Mouse (Mus musculus) limb, embryonic 12.5 days (tissue): ENCODE data around the gene Aplnr. TPM values are rescaled to one million over a fixed set of nuclear protein-coding genes. Genes with fewer than 3 reads are reported as not detected.

Experiments used
- ATAC-seq: fragments of 200-750 bp; cut with Nextera tagmentation; 2 replicates; pipeline ENCODE4 v1.8.0; 2017; ENCODE audit warnings: low read depth, moderate TSS enrichment; ENCODE audit not compliant: insufficient number of reproducible peaks, insufficient read depth, low FRiP score, low TSS enrichment
- H3K27ac ChIP-seq: fragments of 300-500 bp; sonication (generic); 2 replicates; pipeline ENCODE4 v1.5.1; 2016; ENCODE audit warnings: mild to moderate bottlenecking, moderate library complexity
- H3K27me3 ChIP-seq: fragments of 300-500 bp; sonication (generic); 2 replicates; pipeline ENCODE4 v1.6.1; 2016; ENCODE audit warnings: mild to moderate bottlenecking, moderate library complexity
- H3K36me3 ChIP-seq: fragments of 300-500 bp; sonication (generic); 2 replicates; pipeline ENCODE4 v1.6.1; 2016; ENCODE audit warnings: mild to moderate bottlenecking, moderate library complexity
- H3K4me1 ChIP-seq: fragments of 300-500 bp; sonication (generic); replicated peaks from 2 replicates; pipeline ENCODE4 v1.6.1; 2016
- H3K4me2 ChIP-seq: fragments of 300-500 bp; sonication (generic); 2 replicates; pipeline ENCODE4 v1.6.1; 2016; ENCODE audit warnings: mild to moderate bottlenecking, moderate library complexity
- H3K4me3 ChIP-seq: fragments of 300-500 bp; sonication (generic); replicated peaks from 2 replicates; pipeline ENCODE4 v1.5.1; 2016; ENCODE audit warnings: mild to moderate bottlenecking
- H3K9ac ChIP-seq: fragments of 300-500 bp; sonication (generic); replicated peaks from 2 replicates; pipeline ENCODE4 v1.6.1; 2016; ENCODE audit warnings: mild to moderate bottlenecking, moderate library complexity
- H3K9me3 ChIP-seq: fragments of 300-500 bp; sonication (generic); 2 replicates; pipeline ENCODE4 v1.6.1; 2016; ENCODE audit warnings: mild to moderate bottlenecking, moderate library complexity
- WGBS: fragments of 180-500 bp; shearing (Covaris S2); methylation state at CpG from one replicate; pipeline ENCODE4 v1.1.7; 2016; 5-methylcytosine and 5-hydroxymethylcytosine counted together
- polyA plus RNA-seq: library from polyadenylated mRNA; unstranded; fragments of >200 nt; fragmentation: Nextera tagmentation; extraction: Ambion mirVana; gene quantifications from 2 replicates; pipeline ENCODE4 v1.2.1, GENCODE M21; 2016

Gene Aplnr
- polyA plus RNA-seq, 1 experiment from 2014 or later = 39.0 TPM

- H3K27ac ChIP-seq = 0 out of 2 replicates have a peak overlapping the region, but pooled peaks have one; percentile 23
- H3K9me3 ChIP-seq = no peaks in the 10 kb centered on the region
- no peaks in the 10 kb centered on the region for H3K4me1 ChIP-seq
- WGBS = 52% methylated on average over 10 of the region's 10 CpGs
- no peak overlapping the region for H3K9ac ChIP-seq
- no peak overlapping the region for H3K4me3 ChIP-seq
- no peaks in the 10 kb centered on the region for H3K36me3 ChIP-seq
- no peak for ATAC-seq
- H3K4me2 ChIP-seq = no peak overlapping the region
- H3K27me3 ChIP-seq = peaks cover 17% of the 10 kb centered on the region
These were observed 1.6 kb downstream of the Aplnr start for GRCm38 (mm10) chr2:85137601-85138140.

GRCm38 (mm10) chr2:85138143-85138542 lies 2.1 kb downstream of the Aplnr start:
- H3K9ac ChIP-seq = no peak overlapping the region
- H3K9me3 ChIP-seq = no peaks in the 10 kb centered on the region
- no peaks in the 10 kb centered on the region for H3K36me3 ChIP-seq
- ATAC-seq = no peak
- peaks cover 17% of the 10 kb centered on the region for H3K27me3 ChIP-seq
- H3K4me1 ChIP-seq = no peaks in the 10 kb centered on the region
- no peak overlapping the region for H3K4me3 ChIP-seq
- no peak overlapping the region for H3K27ac ChIP-seq
- H3K4me2 ChIP-seq = no peak overlapping the region
- 33% methylated on average over 2 of the region's 2 CpGs for WGBS

- no peak for ATAC-seq
- Histone ChIP-seq H3K9ac (no peak overlapping the region), H3K4me2 (no peak overlapping the region), H3K4me3 (no peak overlapping the region), H3K9me3 (no peaks in the 10 kb centered on the region), H3K36me3 (no peaks in the 10 kb centered on the region), H3K27me3 (peaks cover 17% of the 10 kb centered on the region), H3K4me1 (no peaks in the 10 kb centered on the region), H3K27ac (no peak overlapping the region)
- WGBS = 54% methylated on average over 4 of the region's 4 CpGs
These were observed 3.4 kb downstream of the Aplnr start for GRCm38 (mm10) chr2:85139393-85139792.

- no peaks in the 10 kb centered on the region for H3K9me3 ChIP-seq
- no peak overlapping the region for H3K9ac ChIP-seq
- H3K4me1 ChIP-seq = no peaks in the 10 kb centered on the region
- no peak overlapping the region for H3K27ac ChIP-seq
- WGBS = 62% methylated on average over 7 of the region's 7 CpGs
- no peak for ATAC-seq
- H3K36me3 ChIP-seq = no peaks in the 10 kb centered on the region
- H3K27me3 ChIP-seq = peaks cover 17% of the 10 kb centered on the region
- no peak overlapping the region for H3K4me2 ChIP-seq
- H3K4me3 ChIP-seq = no peak overlapping the region
These were observed 3.8 kb downstream of the Aplnr start for GRCm38 (mm10) chr2:85139846-85140245.

- no peaks in the 10 kb centered on the region for H3K9me3 ChIP-seq
- H3K4me1 ChIP-seq = no peaks in the 10 kb centered on the region
- no peak overlapping the region for H3K4me3 ChIP-seq
- ATAC-seq = no peak
- no peak overlapping the region for H3K9ac ChIP-seq
- H3K36me3 ChIP-seq = no peaks in the 10 kb centered on the region
- no peak overlapping the region for H3K4me2 ChIP-seq
- H3K27me3 ChIP-seq = peaks cover 15% of the 10 kb centered on the region
- H3K27ac ChIP-seq = no peak overlapping the region
These were observed 4.8 kb downstream of the Aplnr start for GRCm38 (mm10) chr2:85140833-85141232.

GRCm38 (mm10) chr2:85144908-85145307 lies 8.9 kb downstream of the Aplnr start:
- Histone ChIP-seq H3K4me2 (no peak overlapping the region), H3K36me3 (no peaks in the 10 kb centered on the region), H3K9ac (no peak overlapping the region), H3K9me3 (no peaks in the 10 kb centered on the region), H3K27me3 (no peaks in the 10 kb centered on the region), H3K27ac (no peak overlapping the region), H3K4me3 (no peak overlapping the region), H3K4me1 (no peaks in the 10 kb centered on the region)
- ATAC-seq = no peak
- WGBS = 88% methylated on average over 2 of the region's 2 CpGs

- H3K27me3 ChIP-seq = no peaks in the 10 kb centered on the region
- no peak overlapping the region for H3K9ac ChIP-seq
- ATAC-seq = no peak
- H3K27ac ChIP-seq = no peak overlapping the region
- no peak overlapping the region for H3K4me2 ChIP-seq
- 79% methylated on average over 3 of the region's 3 CpGs for WGBS
- no peak overlapping the region for H3K4me3 ChIP-seq
- H3K36me3 ChIP-seq = no peaks in the 10 kb centered on the region
- H3K4me1 ChIP-seq = no peaks in the 10 kb centered on the region
- no peaks in the 10 kb centered on the region for H3K9me3 ChIP-seq
These were observed 9.3 kb downstream of the Aplnr start for GRCm38 (mm10) chr2:85145346-85145745.

GRCm38 (mm10) chr2:85147481-85147880 lies 11.5 kb downstream of the Aplnr start:
- Histone ChIP-seq H3K4me3 (no peak overlapping the region), H3K4me1 (no peaks in the 10 kb centered on the region), H3K4me2 (no peak overlapping the region), H3K9me3 (no peaks in the 10 kb centered on the region), H3K27ac (no peak overlapping the region), H3K36me3 (no peaks in the 10 kb centered on the region), H3K27me3 (no peaks in the 10 kb centered on the region), H3K9ac (no peak overlapping the region)
- WGBS = 80% methylated on average over 2 of the region's 2 CpGs
- no peak for ATAC-seq

- Histone ChIP-seq H3K4me3 (no peak overlapping the region), H3K27ac (no peak overlapping the region), H3K9me3 (no peaks in the 10 kb centered on the region), H3K4me1 (no peaks in the 10 kb centered on the region), H3K4me2 (no peak overlapping the region), H3K36me3 (no peaks in the 10 kb centered on the region), H3K27me3 (no peaks in the 10 kb centered on the region), H3K9ac (no peak overlapping the region)
- WGBS = 77% methylated on average over 1 of the region's 1 CpGs
- ATAC-seq = no peak
These were observed 14.3 kb downstream of the Aplnr start for GRCm38 (mm10) chr2:85150373-85150772.

GRCm38 (mm10) chr2:85151233-85151632 lies 15.2 kb downstream of the Aplnr start:
- no peaks in the 10 kb centered on the region for H3K9me3 ChIP-seq
- H3K4me2 ChIP-seq = no peak overlapping the region
- H3K9ac ChIP-seq = no peak overlapping the region
- H3K4me1 ChIP-seq = no peaks in the 10 kb centered on the region
- 81% methylated on average over 2 of the region's 2 CpGs for whole genome bisulfite sequencing
- no peak overlapping the region for H3K4me3 ChIP-seq
- H3K27me3 ChIP-seq = no peaks in the 10 kb centered on the region
- H3K27ac ChIP-seq = no peak overlapping the region
- no peaks in the 10 kb centered on the region for H3K36me3 ChIP-seq
- no peak for ATAC-seq

GRCm38 (mm10) chr2:85155334-85155733 lies 19.3 kb downstream of the Aplnr start:
- Histone ChIP-seq H3K27ac (no peak overlapping the region), H3K27me3 (no peaks in the 10 kb centered on the region), H3K36me3 (no peaks in the 10 kb centered on the region), H3K9me3 (no peaks in the 10 kb centered on the region), H3K4me3 (no peak overlapping the region), H3K4me1 (no peaks in the 10 kb centered on the region), H3K4me2 (no peak overlapping the region), H3K9ac (no peak overlapping the region)
- ATAC-seq = no peak
- 74% methylated on average over 9 of the region's 9 CpGs for WGBS

- 88% methylated on average over 5 of the region's 5 CpGs for WGBS
- no peaks in the 10 kb centered on the region for H3K36me3 ChIP-seq
- H3K4me1 ChIP-seq = no peaks in the 10 kb centered on the region; the same call in 1 of the 2 replicates
- no peak overlapping the region for H3K4me3 ChIP-seq
- H3K4me2 ChIP-seq = no peak overlapping the region
- no peaks in the 10 kb centered on the region for H3K9me3 ChIP-seq
- no peaks in the 10 kb centered on the region for H3K27me3 ChIP-seq
- no peak for ATAC-seq
- H3K9ac ChIP-seq = no peak overlapping the region
- H3K27ac ChIP-seq = no peak overlapping the region
These were observed 20.1 kb downstream of the Aplnr start for GRCm38 (mm10) chr2:85156136-85156535.
